Mouse (Mus musculus): ENCODE data around the gene Ldb3.
A peak's percentile ranks its signal among the peaks of the same experiment; 100 is the strongest.

DNA sequence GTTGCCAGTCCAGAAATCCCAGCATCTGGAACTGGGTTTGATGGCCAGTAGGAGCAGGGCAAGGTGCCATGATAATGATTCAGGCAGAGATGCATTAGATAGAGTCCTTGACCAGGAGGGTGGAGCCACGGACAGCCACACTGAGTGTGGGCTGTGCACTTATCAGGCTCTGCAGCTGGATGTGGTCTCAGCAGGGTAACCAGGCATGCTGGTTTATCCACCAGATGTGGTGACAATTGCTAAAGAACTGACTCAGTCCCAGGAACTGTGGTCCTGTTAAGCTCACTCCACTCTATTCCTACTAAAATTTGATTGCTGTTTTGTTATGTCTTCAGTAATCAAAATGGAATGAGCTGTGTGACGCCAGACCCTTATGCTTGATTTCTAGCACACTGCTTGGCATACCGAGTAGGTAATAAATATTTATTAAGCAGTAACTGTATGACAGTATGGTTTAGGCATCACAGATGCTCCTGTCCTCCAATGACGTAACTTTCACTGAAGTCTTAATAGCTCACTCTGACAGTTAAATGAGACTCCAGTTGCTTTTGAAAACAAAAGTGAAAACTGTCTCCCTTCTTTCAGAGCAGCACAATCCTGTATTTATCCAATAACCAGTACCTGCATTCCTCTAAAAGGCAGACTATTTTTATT is 80.2 kb downstream of the Ldb3 start:
- TF ChIP-seq ELF1 (IDR thresholded peaks at IDR 0.05; ENCODE audit: low read depth, low read length): no peak
- peak; percentile 67 for TF ChIP-seq TCF12 (IDR thresholded peaks at IDR 0.05; ENCODE audit: low read depth, low read length)
- no peak for TF ChIP-seq POLR2AphosphoS2 (IDR thresholded peaks at IDR 0.05; ENCODE audit: low read length)
- no peak for TF ChIP-seq ZNF384 (IDR thresholded peaks at IDR 0.05; ENCODE audit: low read depth, low read length)
- TF ChIP-seq ETS1 (IDR thresholded peaks at IDR 0.05; ENCODE audit: low read depth, low read length): no peak; the same call in 1 of the 2 replicates
- TF ChIP-seq CHD2 (IDR thresholded peaks at IDR 0.05; ENCODE audit: low read length): no peak
- TF ChIP-seq CTCF (IDR thresholded peaks at IDR 0.05 in 2 of 3, conservative IDR thresholded peaks at IDR 0.05 in 1 of 3; ENCODE audit: control insufficient read depth in 1 of 3, insufficient read depth in 1 of 3, low read depth in 2 of 3, low read length in 3 of 3, poor library complexity in 1 of 3, severe bottlenecking in 1 of 3): no peak
- no peak for TF ChIP-seq KAT2A (conservative IDR thresholded peaks at IDR 0.05; ENCODE audit: low read depth, low read length)
- TF ChIP-seq EP300 (IDR thresholded peaks at IDR 0.05; ENCODE audit: low read depth in 1 of 2, low read length in 2 of 2): peak; percentile 70 to 73
- no peak for TF ChIP-seq MAX (IDR thresholded peaks at IDR 0.05; ENCODE audit: low read length)
- no peak for TF ChIP-seq ZC3H11A (IDR thresholded peaks at IDR 0.05; ENCODE audit: low read depth, low read length)
- no peak for TF ChIP-seq USF2 (IDR thresholded peaks at IDR 0.05; ENCODE audit: borderline replicate concordance in 1 of 2, insufficient read depth in 1 of 2, low read depth in 1 of 2, low read length in 2 of 2)
- TF ChIP-seq GABPA (IDR thresholded peaks at IDR 0.05; ENCODE audit: low read depth, low read length): no peak
- no peak for TF ChIP-seq POLR2A (IDR thresholded peaks at IDR 0.05; ENCODE audit: control insufficient read depth in 1 of 2, insufficient read depth in 1 of 2, low read depth in 1 of 2, low read length in 2 of 2, poor library complexity in 1 of 2)
